Mouse (Mus musculus) v-Abl transformed pro-B cells (cell line): Measurements from ENCODE around the gene Serpina1a.
"Not testable (repeated sequence)": the region's sequence is repeated elsewhere in the genome, so short reads cannot be mapped to it uniquely, and the experiment has no call there.

Experiments used
- in situ Hi-C, 2 experiments: fragments of 400-800 bp; cut with MboI; formaldehyde crosslinking; loops; one replicate each; pipeline ENCODE4 v1.15.1; 2025; ENCODE audit not compliant: unreplicated experiment in 2 of 2

Serpina1a gene

DNA sequence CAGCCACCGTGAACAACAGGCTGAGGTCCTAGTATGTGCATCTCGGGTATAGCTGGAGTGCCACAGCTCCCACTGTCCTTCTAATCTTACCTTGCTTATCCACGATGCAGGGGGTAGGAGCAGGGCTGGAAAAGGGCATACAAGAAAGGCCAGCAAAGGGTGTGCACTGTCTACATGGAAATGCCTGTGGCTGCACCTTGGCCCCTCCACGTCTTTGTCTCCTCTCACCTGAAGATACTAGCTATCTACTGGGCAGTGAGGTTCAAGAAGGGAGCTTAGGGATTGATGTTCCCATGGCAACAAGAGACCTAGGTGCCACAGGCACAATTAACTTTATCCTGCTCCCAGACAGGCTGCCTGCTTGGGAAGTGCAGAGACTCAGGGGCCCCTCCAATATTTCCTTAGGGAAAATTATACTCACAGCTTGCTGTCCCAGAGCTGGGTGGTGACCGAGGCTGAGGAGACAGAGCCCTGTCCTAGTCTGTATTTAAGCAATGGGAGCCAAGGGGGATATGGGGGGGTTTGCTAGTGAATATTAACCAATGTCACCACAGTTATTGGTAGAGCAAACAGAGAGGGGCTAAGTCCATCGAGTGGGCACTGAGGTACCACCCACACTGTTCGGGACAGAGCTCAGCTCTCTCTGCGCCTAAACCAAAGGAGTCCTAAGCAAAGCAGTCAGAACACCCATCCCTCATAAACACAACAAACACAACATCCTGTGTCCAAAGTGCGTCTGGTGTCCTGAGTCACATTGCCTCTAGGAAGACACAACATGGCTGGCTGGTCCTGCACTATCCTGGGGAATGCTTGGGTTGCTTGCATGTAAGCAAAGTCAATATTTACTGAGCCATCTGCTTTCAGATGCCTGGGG lies at the start of gene Serpina1a:
Gene Serpina1a, minus strand, starts transcription at position 462 of the 874 bp plus-strand sequence.
- in situ Hi-C loops: not testable (repeated sequence)

DNA sequence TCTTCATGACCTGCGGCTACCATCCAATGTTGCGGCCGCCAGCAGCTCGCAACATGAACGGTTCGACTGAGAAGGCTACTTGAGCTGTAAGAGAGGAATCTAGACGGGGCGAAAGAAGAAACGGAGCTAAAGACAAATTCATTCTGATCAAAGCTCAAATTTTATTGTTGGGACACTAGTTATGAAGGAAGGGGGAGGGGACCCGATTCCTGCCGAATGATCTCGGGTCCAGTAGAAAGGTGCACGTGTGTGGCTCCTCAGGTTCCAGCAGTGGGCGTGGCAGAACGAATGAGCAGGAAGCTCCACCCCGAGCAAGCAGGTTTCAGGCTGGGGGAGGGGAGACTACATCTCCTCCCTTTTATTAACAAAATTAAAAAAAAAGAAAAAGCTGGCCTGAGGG lies 45.8 kb upstream of the Serpina1a start:
- in situ Hi-C loops: not testable (repeated sequence)

DNA sequence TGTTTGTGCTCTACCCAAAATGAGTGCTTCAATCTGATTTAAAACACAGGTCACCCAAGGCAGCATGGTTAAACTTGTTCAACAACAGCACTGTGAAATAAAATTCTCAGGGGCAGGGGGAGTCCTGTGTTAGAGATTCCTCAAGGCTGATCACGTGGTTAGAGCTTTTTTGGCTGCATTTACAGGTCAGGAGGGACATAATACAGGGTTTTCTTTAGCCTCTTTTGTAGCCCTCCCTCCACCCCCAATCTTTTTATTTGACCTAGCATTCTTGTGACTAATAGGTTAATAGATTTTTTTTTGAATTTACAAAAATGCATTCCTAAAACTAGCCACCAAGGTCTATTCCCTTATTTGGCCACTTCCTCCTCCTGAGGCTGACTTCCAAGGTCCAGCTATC lies 44.4 kb upstream of the Serpina1a start:
- in situ Hi-C loops: not testable (repeated sequence)

DNA sequence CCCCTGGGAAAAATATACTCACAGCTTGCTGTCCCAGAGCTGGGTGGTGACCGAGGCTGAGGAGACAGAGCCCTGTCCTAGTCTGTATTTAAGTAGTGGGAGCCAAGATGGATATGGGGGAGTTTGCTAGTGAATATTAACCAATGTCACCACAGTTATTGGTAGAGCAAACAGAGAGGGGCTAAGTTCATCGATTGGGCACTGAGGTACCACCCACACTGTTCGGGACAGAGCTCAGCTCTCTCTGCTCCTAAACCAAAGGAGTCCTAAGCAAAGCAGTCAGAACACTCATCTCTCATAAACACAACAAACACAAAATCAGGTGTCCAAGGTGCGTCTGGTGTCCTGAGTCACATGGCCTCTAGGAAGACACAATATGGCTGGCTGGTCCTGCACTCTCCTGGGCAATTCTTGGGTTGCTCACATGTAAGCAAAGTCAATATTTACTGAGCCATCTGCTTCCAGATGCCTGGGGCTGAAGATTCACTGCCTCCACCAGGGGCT lies 41.5 kb upstream of the Serpina1a start, which contains the start of gene Serpina1c:
Gene Serpina1c, minus strand, starts transcription at position 51 of the 504 bp plus-strand sequence.
- in situ Hi-C loops: not testable (repeated sequence)

DNA sequence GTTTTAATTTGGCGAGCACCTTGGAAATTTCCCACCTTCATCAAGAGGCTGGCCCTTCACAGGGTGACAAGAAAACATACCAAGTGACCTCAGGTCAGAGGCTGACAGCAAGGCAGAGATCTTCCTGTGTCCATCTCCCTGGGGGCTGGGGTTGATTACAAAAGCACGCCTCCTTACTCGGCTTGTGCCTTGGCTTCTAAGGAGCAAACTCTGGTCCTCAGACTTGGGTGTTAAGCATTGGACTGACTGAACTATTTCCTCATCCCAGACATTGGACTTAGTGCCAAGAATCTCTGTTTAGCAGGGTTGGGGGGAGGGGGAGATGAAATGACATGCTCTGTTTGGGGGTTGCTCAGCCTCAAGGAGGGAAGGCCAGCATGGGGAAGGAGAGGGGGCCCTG lies 38.6 kb upstream of the Serpina1a start:
- in situ Hi-C loops: not testable (repeated sequence)

DNA sequence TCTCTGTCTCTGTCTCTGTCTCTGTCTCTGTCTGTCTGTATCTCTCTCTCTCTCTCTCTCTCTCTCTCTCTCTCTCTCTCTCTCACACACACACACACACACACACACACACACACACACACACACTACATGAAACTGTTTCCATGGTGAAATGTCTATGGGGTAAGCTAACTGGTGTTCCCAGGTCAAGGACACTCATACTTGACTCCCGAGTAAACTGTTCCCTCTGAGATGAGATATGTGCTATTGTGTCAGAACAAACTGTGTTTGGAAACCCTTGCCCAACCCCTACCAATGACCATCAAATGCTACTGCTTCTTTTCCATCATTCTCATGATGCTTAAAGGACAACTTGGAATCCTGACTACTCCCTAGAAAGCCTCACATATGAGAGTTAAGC lies 3.5 kb upstream of the Serpina1a start:
- in situ Hi-C loops: not testable (repeated sequence)

DNA sequence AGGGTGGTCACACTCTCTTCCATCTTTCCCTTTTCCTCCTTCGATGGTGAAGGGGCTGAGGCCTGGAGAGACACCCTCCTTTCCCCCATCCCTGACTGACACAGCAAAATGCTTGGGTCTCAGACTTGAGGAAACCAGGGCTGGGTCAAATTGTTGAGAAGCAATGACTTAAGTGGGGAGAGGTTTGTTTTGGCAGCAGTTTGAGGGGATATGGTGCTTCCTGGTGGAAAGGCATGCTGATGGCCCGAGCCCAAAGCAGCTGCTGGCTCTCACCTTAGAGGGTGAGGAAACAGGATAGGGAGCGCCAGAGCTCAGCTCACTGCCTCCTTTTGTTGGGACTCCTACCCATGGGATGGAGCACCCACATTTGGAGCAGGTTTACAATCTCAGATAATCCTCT lies 2.4 kb downstream of the Serpina1a start:
- in situ Hi-C loops: no loop called here

DNA sequence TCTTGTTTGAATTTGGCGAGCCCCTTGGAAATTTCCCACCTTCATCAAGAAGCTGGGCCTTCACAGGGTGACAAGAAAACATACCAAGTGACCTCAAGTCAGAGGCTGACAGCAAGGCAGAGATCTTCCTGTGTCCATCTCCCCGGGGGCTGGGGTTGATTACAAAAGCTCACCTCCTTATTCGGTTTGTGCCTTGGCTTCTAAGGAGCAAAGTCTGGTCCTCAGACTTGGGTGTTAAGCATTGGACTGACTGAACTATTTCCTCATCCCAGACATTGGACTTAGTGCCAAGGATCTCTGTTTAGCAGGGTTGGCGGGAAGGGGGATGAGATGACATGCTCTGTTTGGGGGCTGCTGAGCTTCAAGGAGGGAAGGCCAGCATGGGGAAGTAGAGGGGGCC lies 2.8 kb downstream of the Serpina1a start:
- in situ Hi-C loops: not testable (repeated sequence)

DNA sequence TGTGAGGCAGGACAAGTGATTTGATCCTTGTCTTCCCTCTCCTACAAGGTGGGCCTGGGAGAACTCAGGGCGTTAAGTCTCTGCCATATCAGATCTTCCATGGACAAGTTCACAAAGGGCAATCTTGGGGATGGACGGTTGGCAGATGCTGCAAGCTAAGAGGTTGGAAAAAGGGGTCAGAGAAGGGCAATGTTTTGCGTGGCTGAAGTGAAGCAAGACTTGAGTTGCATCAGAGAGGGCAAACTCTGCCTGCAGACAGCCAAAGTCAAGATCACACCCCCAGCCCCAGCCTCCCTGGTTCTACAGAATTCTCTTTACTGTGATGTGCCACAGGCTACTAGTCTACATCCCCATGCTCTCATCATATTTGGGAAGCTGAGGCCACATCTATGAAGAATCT lies 3.8 kb downstream of the Serpina1a start:
- in situ Hi-C loops: not testable (repeated sequence)

DNA sequence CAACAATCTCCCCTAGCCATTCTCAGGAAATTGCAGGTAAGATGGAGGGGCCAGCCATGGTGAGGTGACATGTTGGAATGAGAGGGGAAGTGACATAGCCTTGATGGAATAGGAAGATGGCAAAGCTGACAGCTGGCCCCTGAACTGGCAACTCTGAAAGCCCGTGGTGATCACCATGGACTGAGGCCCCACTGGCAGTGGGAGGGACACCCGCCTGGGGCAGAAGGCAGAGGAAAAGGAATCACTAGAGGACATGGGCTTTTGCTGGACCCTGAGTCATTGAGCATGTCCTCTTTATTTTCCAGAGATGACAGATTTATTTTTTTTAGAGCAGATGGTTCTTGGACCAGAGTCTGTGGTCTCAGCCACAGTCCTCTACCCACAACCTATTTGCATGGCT lies 10.3 kb downstream of the Serpina1a start:
- in situ Hi-C loops: not testable (repeated sequence)

DNA sequence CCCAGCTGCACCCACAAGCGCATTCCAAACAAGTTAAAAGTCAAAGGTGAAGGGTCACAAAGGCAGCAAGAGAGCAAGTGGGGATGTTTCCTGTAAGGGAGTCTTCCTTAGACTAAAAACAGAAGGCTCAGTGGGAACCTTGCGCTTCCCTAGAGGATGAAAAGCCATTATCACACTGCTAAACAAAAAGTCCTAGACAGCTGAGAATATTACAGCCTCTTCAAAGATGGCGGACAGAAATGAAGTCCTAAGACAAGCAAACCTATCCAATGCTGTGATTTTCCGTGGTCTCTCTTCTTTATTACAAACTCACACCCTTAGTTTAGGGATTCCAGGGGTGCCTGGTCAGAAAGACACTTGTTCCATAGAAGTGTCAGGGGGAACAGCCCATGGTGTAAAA lies 33.1 kb downstream of the Serpina1a start, which contains the start of gene Serpina1b:
Gene Serpina1b, minus strand, starts transcription at position 101 of the 400 bp plus-strand sequence.
- in situ Hi-C loops: not testable (repeated sequence)

DNA sequence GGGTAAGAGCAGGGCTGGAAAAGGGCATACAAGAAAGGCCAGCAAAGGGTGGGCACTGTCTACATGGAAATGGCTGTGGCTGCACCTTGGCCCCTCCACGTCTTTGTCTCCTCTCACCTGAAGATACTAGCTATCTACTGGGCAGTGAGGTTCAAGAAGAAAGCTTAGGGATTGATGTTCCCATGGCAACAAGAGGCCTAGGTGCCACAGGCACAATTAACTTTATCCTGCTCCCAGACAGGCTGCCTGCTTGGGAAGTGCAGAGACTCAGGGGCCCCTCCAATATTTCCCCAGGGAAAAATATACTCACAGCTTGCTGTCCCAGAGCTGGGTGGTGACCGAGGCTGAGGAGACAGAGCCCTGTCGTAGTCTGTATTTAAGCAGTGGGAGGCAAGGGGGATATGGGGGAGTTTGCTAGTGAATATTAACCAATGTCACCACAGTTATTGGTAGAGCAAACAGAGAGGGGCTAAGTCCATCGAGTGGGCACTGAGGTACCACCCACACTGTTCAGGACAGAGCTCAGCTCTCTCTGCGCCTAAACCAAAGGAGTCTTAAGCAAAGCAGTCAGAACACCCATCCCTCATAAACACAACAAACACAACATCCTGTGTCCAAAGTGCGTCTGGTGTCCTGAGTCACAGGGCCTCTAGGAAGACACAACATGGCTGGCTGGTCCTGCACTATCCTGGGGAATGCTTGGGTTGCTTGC lies 35.5 kb downstream of the Serpina1a start:
- in situ Hi-C loops: not testable (repeated sequence)

DNA sequence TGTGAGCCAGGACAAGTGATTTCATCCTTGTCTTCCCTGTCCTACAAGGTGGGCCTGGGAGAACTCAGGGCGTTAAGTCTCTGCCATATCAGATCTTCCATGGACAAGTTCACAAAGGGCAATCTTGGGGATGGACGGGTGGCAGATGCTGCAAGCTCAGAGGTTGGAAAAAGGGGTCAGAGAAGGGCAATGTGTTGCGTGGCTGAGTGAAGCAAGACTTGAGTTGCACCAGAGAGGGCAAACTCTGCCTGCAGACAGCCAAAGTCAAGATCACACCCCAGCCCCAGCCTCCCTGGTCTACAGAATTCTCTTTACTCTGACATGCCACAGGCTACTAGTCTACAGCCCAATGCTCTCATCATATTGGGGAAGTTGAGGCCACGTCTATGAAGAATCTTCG lies 39.5 kb downstream of the Serpina1a start:
- in situ Hi-C loops: not testable (repeated sequence)
